Mouse (Mus musculus) small intestine, adult 2 months (tissue): ENCODE results near the gene Yy1. TPM values are rescaled to one million over a fixed set of nuclear protein-coding genes. Genes with fewer than 3 reads are reported as not detected.

Experiments
- H3K27ac ChIP-seq: fragments of 200-500 bp; 2 replicates; pipeline ENCODE4 v1.5.1; 2012; ENCODE audit warnings: low read depth, low read length, control low read depth, inconsistent platforms; ENCODE audit not compliant: insufficient read depth
- H3K27me3 ChIP-seq: fragments of 200-500 bp; 2 replicates; pipeline ENCODE4 v1.6.1; 2012; ENCODE audit warnings: mild to moderate bottlenecking, moderate library complexity, low read length, inconsistent platforms; ENCODE audit not compliant: control insufficient read depth, insufficient read depth
- H3K36me3 ChIP-seq: fragments of 200-500 bp; 2 replicates; pipeline ENCODE4 v1.6.1; 2012; ENCODE audit warnings: mild to moderate bottlenecking, low read length, control low read depth, inconsistent platforms; ENCODE audit not compliant: control insufficient read depth, insufficient read depth
- H3K4me1 ChIP-seq: fragments of 200-500 bp; 2 replicates; pipeline ENCODE4 v1.6.1; 2012; ENCODE audit warnings: low read length, inconsistent platforms, mixed read lengths; ENCODE audit not compliant: control insufficient read depth, insufficient read depth, insufficient read length
- H3K4me3 ChIP-seq: fragments of 200-500 bp; 2 replicates; pipeline ENCODE4 v1.5.1; 2012; ENCODE audit warnings: low read depth, mild to moderate bottlenecking, control low read depth, inconsistent platforms, low read length, moderate library complexity
- CTCF ChIP-seq: fragments of 200-500 bp; IDR thresholded peaks from 2 replicates; pipeline ENCODE4 v1.5.1; 2012; ENCODE audit warnings: low read depth, mild to moderate bottlenecking, control low read depth, inconsistent platforms, low read length, moderate library complexity, mixed read lengths; ENCODE audit not compliant: insufficient replicate concordance, insufficient read length; ENCODE audit errors: extremely low read depth
- POLR2A ChIP-seq: fragments of 200-500 bp; IDR thresholded peaks from 2 replicates; pipeline ENCODE4 v1.6.1; 2012; ENCODE audit warnings: low read depth, mild to moderate bottlenecking, control low read depth, inconsistent platforms, low read length, moderate library complexity
- WGBS: fragments of 180-500 bp; shearing (Covaris S2); methylation state at CpG from one replicate; pipeline ENCODE4 v1.1.7; 2018; 5-methylcytosine and 5-hydroxymethylcytosine counted together
- polyA plus RNA-seq: library from polyadenylated mRNA; depleted of rRNA; stranded (reverse); fragments of >200 nt; gene quantifications from 2 replicates; pipeline ENCODE4 v1.2.3, GENCODE M21; 2012

Yy1 gene
- polyA plus RNA-seq, 1 experiment: 22.4 TPM

- Histone ChIP-seq H3K4me1 (peaks cover 15% of the 10 kb centered on the region), H3K4me3 (no peak overlapping the region), H3K36me3 (no peaks in the 10 kb centered on the region), H3K27ac (no peak overlapping the region), H3K27me3 (no peaks in the 10 kb centered on the region)
- WGBS: 79% methylated on average over 28 of the region's 28 CpGs
- no peak for TF ChIP-seq POLR2A
- TF ChIP-seq CTCF: no peak
These were observed 34.3 kb downstream of the Yy1 start for GRCm38 (mm10) chr12:108826958-108827535.

DNA sequence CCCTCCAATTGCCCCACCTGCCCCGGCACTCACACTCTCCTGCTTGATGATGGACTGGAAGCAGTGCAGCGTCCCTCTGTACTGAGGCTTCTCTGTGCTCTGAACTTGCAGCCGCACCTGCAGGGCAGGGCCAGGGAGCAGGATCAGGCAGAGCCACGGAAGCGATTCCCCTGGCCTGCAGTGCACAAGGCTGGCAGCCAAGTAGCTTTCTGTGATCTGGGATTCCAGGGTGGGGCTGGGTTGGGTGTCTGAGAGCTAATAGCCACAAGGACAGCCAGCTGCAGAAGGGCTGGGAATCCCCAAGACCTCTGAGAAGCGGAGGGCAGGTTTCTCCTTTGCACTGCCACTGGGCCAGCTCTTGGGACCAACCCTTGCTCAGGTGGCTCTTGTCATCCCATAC, 34.9 kb downstream of the Yy1 start:
- 37% methylated on average over 6 of the region's 6 CpGs for WGBS
- Histone ChIP-seq H3K4me1 (peaks cover 15% of the 10 kb centered on the region), H3K36me3 (no peaks in the 10 kb centered on the region), H3K27ac (no peak overlapping the region), H3K4me3 (no peak overlapping the region), H3K27me3 (no peaks in the 10 kb centered on the region)
- TF ChIP-seq CTCF: no peak
- no peak for TF ChIP-seq POLR2A

- WGBS: 55% methylated on average over 5 of the region's 5 CpGs
- H3K4me1 ChIP-seq: peaks cover 16% of the 10 kb centered on the region
These were observed 36.9 kb downstream of the Yy1 start for GRCm38 (mm10) chr12:108829636-108830035.

GRCm38 (mm10) chr12:108830358-108830757, 37.6 kb downstream of the Yy1 start:
- no peaks in the 10 kb centered on the region for H3K27me3 ChIP-seq
- no peak overlapping the region for H3K27ac ChIP-seq
- WGBS: 82% methylated on average over 6 of the region's 6 CpGs
- H3K36me3 ChIP-seq: no peaks in the 10 kb centered on the region
- H3K4me1 ChIP-seq: peaks cover 21% of the 10 kb centered on the region
- no peak overlapping the region for H3K4me3 ChIP-seq
- no peak for TF ChIP-seq CTCF
- no peak for TF ChIP-seq POLR2A

More at GRCm38 (mm10) chr12:108829636-108830035, 36.9 kb downstream of the Yy1 start:
- no peaks in the 10 kb centered on the region for H3K27me3 ChIP-seq
- H3K27ac ChIP-seq: no peak overlapping the region
- no peaks in the 10 kb centered on the region for H3K36me3 ChIP-seq
- TF ChIP-seq CTCF (no peak), POLR2A (no peak)
- H3K4me3 ChIP-seq: no peak overlapping the region

GRCm38 (mm10) chr12:108831966-108832643, 39.3 kb downstream of the Yy1 start:
- Histone ChIP-seq H3K27ac (no peak overlapping the region), H3K4me3 (no peak overlapping the region), H3K36me3 (no peaks in the 10 kb centered on the region), H3K4me1 (peaks cover 24% of the 10 kb centered on the region), H3K27me3 (no peaks in the 10 kb centered on the region)
- 71% methylated on average over 9 of the region's 9 CpGs for WGBS
- no peak for TF ChIP-seq POLR2A
- TF ChIP-seq CTCF: no peak

DNA sequence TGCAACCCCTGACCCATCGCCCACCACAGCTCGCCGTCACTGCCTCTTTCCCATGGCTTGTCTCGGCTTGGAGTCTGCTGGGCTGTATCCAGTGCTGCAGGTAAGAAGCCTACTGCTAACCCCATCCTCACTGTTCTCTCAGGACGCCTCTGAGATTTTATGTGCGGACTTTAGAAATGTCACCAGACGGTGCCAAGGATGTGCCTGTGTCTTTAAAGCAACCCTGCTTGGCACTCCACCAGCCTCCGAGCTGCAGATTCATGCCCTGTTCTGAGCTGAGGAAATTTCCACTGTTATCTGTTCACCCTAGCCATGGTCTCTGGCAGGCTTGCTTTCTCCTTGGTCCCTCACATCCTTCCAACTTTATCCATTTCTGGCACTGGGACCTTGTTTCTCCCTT, 40.1 kb downstream of the Yy1 start:
- Histone ChIP-seq H3K27ac (no peak overlapping the region), H3K4me1 (peaks cover 26% of the 10 kb centered on the region), H3K36me3 (no peaks in the 10 kb centered on the region), H3K4me3 (no peak overlapping the region), H3K27me3 (no peaks in the 10 kb centered on the region)
- 90% methylated on average over 8 of the region's 8 CpGs for WGBS
- TF ChIP-seq POLR2A (no peak), CTCF (no peak)

DNA sequence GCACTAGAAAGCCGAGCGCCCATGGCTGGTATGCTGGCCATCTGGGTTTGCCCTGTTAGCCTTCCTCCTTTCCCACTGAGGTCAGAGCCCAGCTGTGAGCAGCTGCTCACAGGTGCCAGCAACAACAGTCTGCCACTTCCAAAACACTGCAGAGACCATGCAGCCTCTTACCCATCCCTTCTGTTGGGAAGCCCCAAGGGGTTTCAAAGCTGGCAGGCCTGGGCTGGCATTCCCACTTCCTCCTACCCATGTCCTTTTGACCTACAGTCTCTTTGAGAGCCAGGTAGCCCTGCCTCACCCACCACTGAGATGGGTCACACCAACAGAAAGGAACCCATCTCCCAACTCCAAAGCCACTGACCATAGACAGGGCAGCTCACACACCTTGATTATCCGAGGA, 40.6 kb downstream of the Yy1 start:
- H3K27me3 ChIP-seq: no peaks in the 10 kb centered on the region
- H3K27ac ChIP-seq: no peak overlapping the region
- peaks cover 26% of the 10 kb centered on the region for H3K4me1 ChIP-seq
- H3K36me3 ChIP-seq: no peaks in the 10 kb centered on the region
- no peak overlapping the region for H3K4me3 ChIP-seq
- WGBS: 85% methylated on average over 3 of the region's 3 CpGs
- TF ChIP-seq CTCF (no peak), POLR2A (no peak)
